Mouse (Mus musculus) embryonic facial prominence, embryonic 11.5 days (tissue): ENCODE results near the gene Lzts2. TPM values are rescaled to one million over a fixed set of nuclear protein-coding genes. Genes with fewer than 3 reads are reported as not detected.
"Not testable (repeated sequence)": the region's sequence is repeated elsewhere in the genome, so short reads cannot be mapped to it uniquely, and the experiment has no call there.

Experiments
- ATAC-seq: fragments of 200-750 bp; cut with Nextera tagmentation; replicated peaks from 2 replicates; pipeline ENCODE4 v1.8.0; 2017; ENCODE audit warnings: low read depth; ENCODE audit not compliant: insufficient number of reproducible peaks, low FRiP score, low TSS enrichment
- DNase-seq: peaks from one replicate; pipeline ENCODE4 v3.0.0-alpha.2; 2015; ENCODE audit warnings: low spot score
- H3K27ac ChIP-seq: fragments of 300-500 bp; sonication (generic); replicated peaks from 2 replicates; pipeline ENCODE4 v1.5.1; 2014; ENCODE audit warnings: mild to moderate bottlenecking, low read depth, low read length, control low read depth
- H3K27me3 ChIP-seq: fragments of 300-500 bp; sonication (generic); 2 replicates; pipeline ENCODE4 v1.6.1; 2014; ENCODE audit warnings: mild to moderate bottlenecking, low read length, moderate library complexity, mixed read lengths; ENCODE audit not compliant: control insufficient read depth, insufficient read depth
- H3K36me3 ChIP-seq: fragments of 300-500 bp; sonication (generic); replicated peaks from 2 replicates; pipeline ENCODE4 v1.6.1; 2014; ENCODE audit warnings: low read depth, mild to moderate bottlenecking, low read length, moderate library complexity, mixed read lengths; ENCODE audit not compliant: control insufficient read depth, insufficient read depth
- H3K4me1 ChIP-seq: fragments of 300-500 bp; sonication (generic); 2 replicates; pipeline ENCODE4 v1.6.1; 2014; ENCODE audit warnings: low read length, mixed read lengths; ENCODE audit not compliant: control insufficient read depth, insufficient read depth
- H3K4me2 ChIP-seq: fragments of 300-500 bp; sonication (generic); 2 replicates; pipeline ENCODE4 v1.6.1; 2014; ENCODE audit warnings: low read depth, mild to moderate bottlenecking, control low read depth, low read length, moderate library complexity
- H3K4me3 ChIP-seq: fragments of 300-500 bp; sonication (generic); 2 replicates; pipeline ENCODE4 v1.5.1; 2014; ENCODE audit warnings: low read depth, low read length, control low read depth
- H3K9ac ChIP-seq: fragments of 300-500 bp; sonication (generic); replicated peaks from 2 replicates; pipeline ENCODE4 v1.6.1; 2014; ENCODE audit warnings: mild to moderate bottlenecking, control low read depth, low read length
- H3K9me3 ChIP-seq: fragments of 300-500 bp; sonication (generic); replicated peaks from 2 replicates; pipeline ENCODE4 v1.6.1; 2016; ENCODE audit warnings: mild to moderate bottlenecking, low read length, inconsistent platforms, mixed read lengths; ENCODE audit not compliant: control insufficient read depth
- WGBS: fragments of 180-500 bp; shearing (Covaris S2); extraction: QIAGEN DNeasy Blood & Tissue Kit; methylation state at CpG from one replicate; pipeline ENCODE4 v1.1.7; 2014; 5-methylcytosine and 5-hydroxymethylcytosine counted together
- polyA plus RNA-seq: library from polyadenylated mRNA; unstranded; fragments of >200 nt; fragmentation: Nextera tagmentation; extraction: Ambion mirVana; gene quantifications from 2 replicates; pipeline ENCODE4 v1.2.1, GENCODE M21; 2014

The Lzts2 gene
- polyA plus RNA-seq, 1 experiment from 2014 or later: 53.2 TPM

DNA sequence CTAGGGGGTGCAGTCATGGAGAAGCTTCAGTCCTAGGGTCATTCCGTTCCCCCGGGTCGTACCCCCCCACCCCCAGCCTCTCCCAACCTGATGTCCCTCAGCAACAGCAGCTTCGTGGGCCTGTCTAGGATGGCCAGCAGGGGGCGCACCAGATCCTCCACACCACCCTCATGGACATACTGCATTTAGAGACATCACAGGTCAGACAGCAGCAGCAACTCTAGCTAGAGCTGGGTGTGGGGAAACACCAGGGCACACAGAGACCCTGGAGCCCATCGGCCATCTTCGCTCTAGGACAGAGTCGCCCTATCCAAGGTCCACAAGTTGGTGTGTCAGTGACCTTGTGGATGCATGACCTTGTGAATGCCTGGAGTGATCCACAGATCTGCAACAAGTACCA is 15.9 kb downstream of the Lzts2 start:
- DNase-seq: peak; percentile 72
- Histone ChIP-seq H3K4me1 (no peaks in the 10 kb centered on the region; the same call in 1 of the 2 replicates), H3K27me3 (no peaks in the 10 kb centered on the region), H3K27ac (no peak overlapping the region), H3K36me3 (peaks cover 17% of the 10 kb centered on the region), H3K9me3 (no peaks in the 10 kb centered on the region), H3K9ac (no peak overlapping the region), H3K4me3 (no peak overlapping the region), H3K4me2 (no peak overlapping the region)
- ATAC-seq: no peak
- 33% methylated on average over 8 of the region's 8 CpGs for WGBS

DNA sequence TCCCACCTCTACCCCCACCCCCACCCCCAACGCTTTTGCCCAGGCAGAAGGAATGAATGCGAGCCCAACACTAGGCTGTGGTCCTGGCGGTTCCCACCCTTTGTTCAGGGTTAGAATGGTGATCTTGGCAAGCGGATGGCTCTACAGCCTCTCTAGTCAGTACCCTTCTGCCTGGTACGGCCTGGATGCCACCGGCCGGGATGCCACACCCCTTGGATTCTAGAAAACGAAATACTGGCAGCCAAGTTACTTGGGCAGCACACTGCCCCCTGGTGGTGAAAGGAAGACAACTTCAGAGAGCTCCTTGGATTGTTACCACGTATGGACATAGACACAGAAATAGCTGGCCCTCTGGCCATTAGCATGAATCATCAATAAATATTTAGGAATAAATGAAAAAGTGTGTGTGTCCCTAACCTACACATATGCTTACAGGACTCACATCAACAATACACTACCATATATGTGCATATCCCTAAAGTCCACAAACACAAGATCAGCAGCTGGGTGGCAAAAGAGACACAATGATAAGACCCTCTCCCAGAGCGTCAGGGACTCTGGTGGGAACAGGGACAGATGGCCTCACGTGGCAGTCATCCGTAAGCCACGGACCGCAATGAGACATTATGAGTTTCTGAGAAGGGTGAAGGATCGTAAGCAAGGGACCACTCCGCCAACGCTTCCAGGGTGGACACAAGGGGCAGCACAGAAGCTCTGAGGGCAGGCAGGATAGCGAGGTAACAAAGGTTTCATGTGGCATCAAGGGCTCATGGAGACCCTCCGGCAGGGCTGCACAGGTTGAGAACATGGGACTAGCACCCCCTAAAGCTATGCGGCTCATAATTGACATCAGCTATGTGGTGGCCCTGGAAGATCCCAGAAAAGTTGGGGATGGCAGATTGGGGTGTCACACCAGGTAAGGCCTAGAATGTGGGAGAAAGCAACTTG is 16.8 kb downstream of the Lzts2 start:
- Histone ChIP-seq H3K4me3 (no peak overlapping the region), H3K36me3 (peaks cover 15% of the 10 kb centered on the region), H3K9me3 (no peaks in the 10 kb centered on the region), H3K27me3 (no peaks in the 10 kb centered on the region), H3K9ac (no peak overlapping the region), H3K4me2 (no peak overlapping the region), H3K4me1 (no peaks in the 10 kb centered on the region; the same call in 1 of the 2 replicates), H3K27ac (no peak overlapping the region)
- 42% methylated on average over 20 of the region's 20 CpGs for WGBS
- ATAC-seq (no peak), DNase-seq (peak; percentile 94)

- 21% methylated on average over 4 of the region's 4 CpGs for WGBS
- H3K4me1 ChIP-seq: no peaks in the 10 kb centered on the region; the same call in 1 of the 2 replicates
- ATAC-seq: 0 out of 2 replicates have a peak, but pooled peaks have one; percentile 12
Measured at GRCm38 (mm10) chr19:45031780-45032179, 17.6 kb downstream of the Lzts2 start.

DNA sequence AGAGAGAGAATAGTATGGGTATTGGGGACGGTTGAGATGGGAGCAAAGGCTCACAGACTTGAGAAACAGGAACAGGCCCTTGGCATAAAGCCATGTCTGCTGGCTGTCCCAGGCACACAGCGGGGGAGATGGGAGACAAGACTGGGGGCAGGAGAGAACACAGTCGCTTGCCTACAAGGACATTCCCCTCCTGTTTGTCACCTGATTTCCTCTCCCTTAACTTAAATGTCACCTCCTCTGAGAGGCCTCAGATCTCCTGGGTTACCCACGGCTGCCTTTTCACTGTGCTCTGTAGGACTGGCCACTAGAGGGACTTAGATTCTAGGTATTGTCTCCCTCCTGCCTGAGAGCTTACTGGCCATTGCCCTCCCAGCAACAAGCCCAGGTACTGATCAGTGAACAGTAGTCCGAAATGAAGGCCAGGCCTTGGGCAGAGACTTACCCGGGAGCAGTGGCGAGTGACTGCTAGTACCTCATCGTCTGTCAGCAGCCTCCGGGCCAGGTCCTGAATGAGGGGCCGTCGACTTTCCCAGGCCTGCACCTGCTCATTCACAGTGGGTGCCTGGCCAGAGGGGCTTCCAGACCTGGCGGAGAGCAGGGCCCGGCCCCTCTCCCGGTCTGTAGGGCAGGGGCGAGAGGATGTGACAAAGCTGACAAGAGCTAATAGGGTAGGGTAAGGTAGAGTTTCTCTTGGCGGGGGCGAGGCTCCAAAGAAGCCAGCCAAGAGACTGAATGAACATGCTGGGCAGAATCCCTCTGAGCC is 18.5 kb downstream of the Lzts2 start:
- Histone ChIP-seq H3K4me3 (no peak overlapping the region), H3K9me3 (no peaks in the 10 kb centered on the region), H3K9ac (no peak overlapping the region), H3K36me3 (peaks cover 5% of the 10 kb centered on the region; the same call in 1 of the 2 replicates), H3K4me1 (no peaks in the 10 kb centered on the region; the same call in 1 of the 2 replicates), H3K4me2 (no peak overlapping the region), H3K27me3 (no peaks in the 10 kb centered on the region), H3K27ac (no peak overlapping the region)
- DNase-seq (no peak), ATAC-seq (no peak)
- 48% methylated on average over 17 of the region's 17 CpGs for WGBS

More at GRCm38 (mm10) chr19:45031780-45032179, 17.6 kb downstream of the Lzts2 start:
- Histone ChIP-seq H3K9ac (no peak overlapping the region), H3K36me3 (peaks cover 8% of the 10 kb centered on the region; the same call in 1 of the 2 replicates), H3K27ac (no peak overlapping the region), H3K4me2 (no peak overlapping the region), H3K9me3 (no peaks in the 10 kb centered on the region), H3K27me3 (no peaks in the 10 kb centered on the region), H3K4me3 (no peak overlapping the region)
- DNase-seq: peak; percentile 91

GRCm38 (mm10) chr19:45036867-45037266 is 22.7 kb downstream of the Lzts2 start:
- no peak overlapping the region for H3K4me2 ChIP-seq
- H3K9ac ChIP-seq: no peak overlapping the region
- H3K4me3 ChIP-seq: no peak overlapping the region
- H3K4me1 ChIP-seq: no peaks in the 10 kb centered on the region
- H3K9me3 ChIP-seq: no peaks in the 10 kb centered on the region
- DNase-seq: peak; percentile 49
- ATAC-seq: no peak
- 24% methylated on average over 16 of the region's 16 CpGs for whole genome bisulfite sequencing
- no peaks in the 10 kb centered on the region; the same call in 1 of the 2 replicates for H3K27me3 ChIP-seq
- no peaks in the 10 kb centered on the region for H3K36me3 ChIP-seq
- H3K27ac ChIP-seq: no peak overlapping the region

- not testable (repeated sequence) for H3K27me3 ChIP-seq, H3K4me2 ChIP-seq
- 91% methylated on average over 7 of the region's 7 CpGs for WGBS
Measured at GRCm38 (mm10) chr19:45038198-45038597, 24.0 kb downstream of the Lzts2 start.

GRCm38 (mm10) chr19:45040214-45040613 is 26.0 kb downstream of the Lzts2 start:
- no peak for DNase-seq
- ATAC-seq: no peak
- H3K9me3 ChIP-seq: no peaks in the 10 kb centered on the region
- H3K4me2 ChIP-seq: no peak overlapping the region
- H3K36me3 ChIP-seq: no peaks in the 10 kb centered on the region
- no peak overlapping the region for H3K9ac ChIP-seq
- no peaks in the 10 kb centered on the region for H3K4me1 ChIP-seq
- no peaks in the 10 kb centered on the region; the same call in 1 of the 2 replicates for H3K27me3 ChIP-seq
- 48% methylated on average over 13 of the region's 13 CpGs for WGBS
- no peak overlapping the region for H3K4me3 ChIP-seq
- no peak overlapping the region for H3K27ac ChIP-seq

More at GRCm38 (mm10) chr19:45038198-45038597, 24.0 kb downstream of the Lzts2 start:
- not testable (repeated sequence) for H3K4me3 ChIP-seq, H3K9ac ChIP-seq, DNase-seq, H3K36me3 ChIP-seq, H3K4me1 ChIP-seq, ATAC-seq, H3K27ac ChIP-seq, H3K9me3 ChIP-seq
